Mouse (Mus musculus): ENCODE results near the gene Ttc34.
A peak's percentile ranks its signal among the peaks of the same experiment; 100 is the strongest.

Gene Ttc34

GRCm38 (mm10) chr4:154857366-154858240, 20.3 kb downstream of the Ttc34 start:
- no peak for DNase-seq

- DNase-seq, result no peak
These were observed 21.3 kb downstream of the Ttc34 start for GRCm38 (mm10) chr4:154858601-154859000.

GRCm38 (mm10) chr4:154861967-154862366, 24.7 kb downstream of the Ttc34 start:
- no peak for DNase-seq

DNA sequence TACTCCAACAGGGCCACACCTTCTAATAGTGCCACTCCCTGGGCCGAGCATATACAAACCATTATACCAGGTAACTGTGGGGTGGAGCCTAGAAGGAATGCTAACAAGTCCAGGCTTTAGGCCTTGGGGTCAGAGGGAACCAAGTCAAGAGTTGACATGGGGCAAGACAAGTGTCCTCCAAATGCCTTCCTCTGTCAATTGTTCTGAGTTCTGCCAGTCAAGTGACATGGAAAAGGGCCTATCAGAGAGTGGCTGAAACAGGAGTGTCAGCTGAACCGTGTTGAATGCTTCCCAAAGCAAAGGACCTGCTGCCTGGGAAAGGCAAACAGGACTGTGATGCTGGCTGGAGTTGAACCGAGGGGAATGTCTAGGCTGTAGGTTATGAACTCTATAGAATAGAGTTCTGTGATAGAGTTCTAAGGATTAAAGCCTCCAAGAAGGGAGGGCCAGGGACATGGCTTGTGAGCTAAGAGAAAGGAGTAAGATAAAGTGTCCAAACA, 26.2 kb downstream of the Ttc34 start:
- DNase-seq, result no peak

GRCm38 (mm10) chr4:154864271-154864771, 27.1 kb downstream of the Ttc34 start:
- DNase-seq, result peak; percentile 86

DNA sequence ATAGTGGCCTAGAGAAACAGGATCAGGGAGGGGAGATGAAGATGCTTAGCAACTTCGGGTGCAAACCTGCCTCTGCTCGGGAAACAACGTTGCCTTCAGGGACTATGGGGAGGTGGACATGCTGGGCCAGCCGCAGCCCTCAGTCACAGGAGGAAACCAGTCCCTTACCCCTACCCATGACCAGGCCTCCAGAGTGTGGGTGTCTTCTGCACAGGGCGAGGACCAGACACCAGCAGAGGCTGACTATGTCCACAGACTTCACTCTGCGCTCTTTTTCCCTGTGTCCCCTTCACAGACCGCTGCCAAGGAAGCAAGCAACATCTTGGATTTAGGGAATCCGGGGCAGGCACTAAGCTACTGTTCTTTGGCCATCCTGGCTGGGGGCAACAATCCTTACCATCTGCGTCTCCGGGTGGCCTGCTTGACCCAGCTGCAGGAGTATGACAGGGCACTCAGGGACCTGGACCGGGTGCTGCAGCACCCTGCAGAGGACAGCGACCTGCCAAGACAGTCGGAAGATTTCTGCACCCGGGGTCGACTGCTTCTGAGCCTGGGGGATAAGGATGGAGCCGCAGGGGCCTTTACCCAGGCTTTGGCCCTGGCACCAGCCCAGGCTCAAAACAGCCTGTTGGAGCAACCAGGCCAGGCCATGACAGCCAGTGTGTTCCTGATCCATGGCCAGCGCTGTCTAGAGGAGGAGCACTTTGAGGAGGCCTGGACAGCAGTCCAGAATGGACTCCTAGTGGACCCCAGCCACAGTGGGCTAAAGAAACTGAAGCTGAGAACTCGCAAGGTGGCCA, 27.9 kb downstream of the Ttc34 start:
- DNase-seq, result no peak

DNA sequence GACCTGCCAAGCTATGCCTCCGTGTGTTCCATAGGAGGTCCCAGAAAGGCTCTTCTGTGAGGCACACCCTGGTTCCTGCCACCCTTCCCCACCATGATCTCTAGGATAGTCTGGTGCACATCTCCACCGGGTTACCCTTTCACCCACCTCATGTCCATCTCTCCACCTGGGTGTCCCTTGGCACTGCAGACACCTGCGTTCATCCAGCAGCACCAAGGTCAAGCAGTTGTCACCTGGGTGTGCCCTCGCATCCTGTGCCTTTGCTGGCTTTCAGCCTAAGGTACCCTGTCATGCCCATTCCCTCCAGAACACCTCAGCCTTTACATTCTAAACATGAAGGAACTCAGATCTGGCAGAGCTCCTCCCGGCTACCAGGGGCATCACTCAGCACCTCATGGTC, 29.1 kb downstream of the Ttc34 start:
- no peak for DNase-seq

DNA sequence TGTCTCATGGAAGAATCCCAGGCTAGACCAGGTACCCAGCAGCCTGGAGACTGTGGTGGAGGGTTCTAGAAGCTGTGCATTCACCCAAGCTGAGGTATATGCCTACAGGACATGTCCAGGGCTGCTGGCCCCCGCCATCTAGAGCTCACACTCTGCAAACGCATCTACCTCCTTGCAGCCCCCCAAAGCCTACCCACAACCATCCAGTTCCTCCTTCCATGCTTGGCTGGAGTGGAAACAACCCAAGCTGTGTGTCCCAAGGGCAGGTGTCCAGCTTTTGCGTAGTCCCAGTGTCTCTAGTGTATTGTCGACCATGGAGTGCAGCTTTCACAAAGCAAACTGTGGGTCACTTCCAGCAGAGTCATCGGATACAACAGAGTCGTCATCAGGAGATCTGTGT, 30.0 kb downstream of the Ttc34 start:
- no peak for DNase-seq

DNA sequence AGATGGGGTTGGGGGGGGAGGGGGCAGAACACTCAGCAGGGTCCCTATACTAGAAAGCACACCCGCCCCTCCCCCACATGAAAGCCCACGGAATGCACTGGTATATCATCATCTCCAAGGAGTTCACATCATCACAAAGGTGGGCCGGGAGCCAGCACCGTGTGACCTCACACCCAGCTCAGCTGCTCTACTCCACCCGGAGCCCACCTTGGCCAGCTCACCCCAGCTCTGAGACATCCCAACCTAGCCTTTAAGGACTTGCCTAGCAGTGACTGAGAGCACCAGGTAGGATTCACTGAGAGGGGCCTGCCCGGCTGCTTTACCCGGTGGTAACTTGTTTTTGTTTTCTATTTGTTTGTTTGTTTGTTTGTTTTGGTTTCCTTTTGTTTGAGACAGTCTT, 32.2 kb downstream of the Ttc34 start, which contains the start of gene Mmel1:
Gene Mmel1 (plus strand): TSS at position 146 of the 400 bp plus-strand sequence.
- DNase-seq, result no peak

DNA sequence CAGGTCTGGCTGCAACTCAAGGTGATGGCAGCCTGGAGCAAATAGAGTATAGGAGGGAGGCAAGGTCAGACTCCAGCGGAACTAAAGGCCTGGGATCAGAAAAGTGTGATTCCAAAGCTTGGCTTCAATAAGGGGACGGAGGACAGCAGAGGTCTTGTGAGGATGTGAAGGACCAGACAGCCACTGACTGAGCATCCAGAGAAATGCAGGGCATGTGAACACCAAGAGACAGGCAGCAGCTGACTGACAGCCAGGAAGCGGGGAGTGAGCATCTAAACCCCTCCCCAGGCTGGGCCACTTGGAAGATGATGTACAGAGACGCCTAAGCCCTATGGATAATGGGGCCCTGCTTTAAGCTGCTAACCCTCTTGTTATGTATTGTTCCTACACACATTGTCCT, 33.5 kb downstream of the Ttc34 start:
- DNase-seq, result no peak

DNA sequence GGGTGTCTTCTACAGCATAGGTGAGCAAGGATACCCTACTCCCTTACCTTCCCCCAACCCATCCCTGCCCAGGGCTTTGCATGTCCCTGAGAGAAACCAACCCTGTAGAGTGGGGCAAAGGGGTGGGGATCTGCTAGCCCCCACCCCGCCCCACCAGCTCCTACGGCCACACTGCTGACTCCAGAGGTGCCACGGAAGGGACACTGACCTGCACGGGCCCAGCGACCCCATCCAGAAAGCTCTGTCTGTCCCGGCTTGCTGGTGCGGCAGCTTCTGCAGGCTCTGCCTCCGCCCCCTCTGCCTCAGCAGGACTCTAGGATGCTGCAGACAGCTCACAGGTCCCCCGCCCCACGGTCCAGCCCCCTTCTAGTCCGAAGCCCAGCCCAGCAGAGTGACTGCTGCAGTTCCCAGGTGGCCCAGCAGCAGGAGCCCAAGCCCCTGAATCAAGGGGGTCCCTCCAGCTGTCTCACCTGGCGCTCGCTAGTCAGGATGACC, 34.5 kb downstream of the Ttc34 start:
- no peak for DNase-seq

DNA sequence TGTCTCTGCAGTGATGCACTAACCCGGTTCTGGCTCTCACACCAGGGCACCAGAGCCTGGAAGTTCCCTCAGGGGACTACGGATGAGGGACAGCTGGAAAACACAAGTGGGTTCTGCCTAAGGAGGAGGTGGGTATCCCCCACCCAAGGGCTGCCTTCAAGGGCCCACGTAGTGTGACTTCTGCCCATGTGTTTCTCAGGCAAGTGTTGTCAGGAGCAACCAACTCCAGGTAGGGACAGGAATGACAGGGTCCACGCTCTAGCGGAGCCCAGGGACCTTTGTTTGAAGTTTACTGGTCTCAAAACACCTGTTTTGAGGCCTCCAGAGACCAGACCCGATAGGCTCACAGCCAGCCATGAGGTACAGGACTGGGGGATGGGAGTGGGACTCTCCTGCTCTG, 35.9 kb downstream of the Ttc34 start:
- no peak for DNase-seq

GRCm38 (mm10) chr4:154877864-154878548, 40.7 kb downstream of the Ttc34 start:
- DNase-seq, result peak; percentile 92

GRCm38 (mm10) chr4:154880730-154881129, 43.5 kb downstream of the Ttc34 start:
- no peak for DNase-seq

GRCm38 (mm10) chr4:154882014-154882659, 44.9 kb downstream of the Ttc34 start:
- DNase-seq, result no peak

GRCm38 (mm10) chr4:154885416-154885815, 48.2 kb downstream of the Ttc34 start:
- DNase-seq, result no peak

- no peak for DNase-seq
These were observed 49.8 kb downstream of the Ttc34 start for GRCm38 (mm10) chr4:154886876-154887592.

GRCm38 (mm10) chr4:154887593-154888250, 50.5 kb downstream of the Ttc34 start:
- no peak for DNase-seq

GRCm38 (mm10) chr4:154890887-154891286, 53.6 kb downstream of the Ttc34 start:
- no peak for DNase-seq

GRCm38 (mm10) chr4:154895549-154895948, 58.3 kb downstream of the Ttc34 start:
- DNase-seq, result no peak

All from thymus, postnatal 25 days (tissue).